Mouse (Mus musculus) G1E (cell line): ENCODE measurements around the gene Tmem37. TPM values are rescaled to one million over a fixed set of nuclear protein-coding genes. Genes with fewer than 3 reads are reported as not detected.
"Not testable (repeated sequence)": the region's sequence is repeated elsewhere in the genome, so short reads cannot be mapped to it uniquely, and the experiment has no call there.

Source experiments
- ATAC-seq: 2 replicates; pipeline ENCODE4 v1.8.0; 2016; ENCODE audit warnings: mild to moderate bottlenecking; ENCODE audit not compliant: insufficient number of reproducible peaks, poor library complexity, low FRiP score, severe bottlenecking; ENCODE audit errors: extremely low read depth
- DNase-seq: peaks from one replicate; pipeline ENCODE4 v3.0.0; 2012; ENCODE audit warnings: low spot score
- H3K27me3 ChIP-seq: 2 replicates; pipeline ENCODE4 v1.6.1; 2012; ENCODE audit warnings: mild to moderate bottlenecking, low read length, inconsistent platforms; ENCODE audit not compliant: insufficient read depth
- H3K36me3 ChIP-seq: replicated peaks from 2 replicates; pipeline ENCODE3; 2012; ENCODE audit warnings: mild to moderate bottlenecking, inconsistent platforms
- H3K4me1 ChIP-seq: 2 replicates; pipeline ENCODE4 v1.6.1; 2012; ENCODE audit warnings: low read depth, low read length, inconsistent platforms, mixed read lengths; ENCODE audit not compliant: insufficient read depth
- H3K4me3 ChIP-seq: 2 replicates; pipeline ENCODE4 v1.5.1; 2012; ENCODE audit warnings: low read depth, mild to moderate bottlenecking, inconsistent platforms, low read length, moderate library complexity, mixed read lengths
- H3K9me3 ChIP-seq: replicated peaks from 2 replicates; pipeline ENCODE4 v1.6.1; 2012; ENCODE audit warnings: inconsistent platforms
- CTCF ChIP-seq: IDR thresholded peaks from 2 replicates; pipeline ENCODE4 v1.5.1; 2012; ENCODE audit warnings: low read depth, low read length, inconsistent platforms, mixed read lengths
- GATA1 ChIP-seq: IDR thresholded peaks from 2 replicates; pipeline ENCODE4 v1.6.1; 2012; ENCODE audit warnings: borderline replicate concordance, low read length, inconsistent platforms, mixed read lengths
- GATA2 ChIP-seq: IDR thresholded peaks from 2 replicates; pipeline ENCODE4 v1.6.1; 2012; ENCODE audit warnings: low read depth, low read length, inconsistent platforms, borderline replicate concordance
- POLR2AphosphoS5 ChIP-seq: IDR thresholded peaks from 2 replicates; pipeline ENCODE4 v1.6.1; 2012; ENCODE audit warnings: low read depth, low read length, inconsistent platforms; ENCODE audit not compliant: insufficient replicate concordance
- TAL1 ChIP-seq: conservative IDR thresholded peaks from 2 replicates; pipeline ENCODE4 v1.6.1; 2012; ENCODE audit warnings: low read depth, low read length, inconsistent platforms, mixed read lengths
- polyA plus RNA-seq: library from polyadenylated mRNA; stranded (reverse); fragments of >175 nt; gene quantifications from 2 replicates; pipeline ENCODE4 v1.2.3, GENCODE M21; 2012
- total RNA-seq, 2 experiments: library from RNA; stranded (forward) in 1 of 2; stranded (reverse) in 1 of 2; fragments of 200-1000 nt in 1 of 2; fragments of >200 nt in 1 of 2; fragmentation: Nextera tagmentation in 1 of 2; gene quantifications; 2 replicates each; pipeline ENCODE4 v1.2.3; 2014 to 2017

The Tmem37 gene
- total and polyA plus RNA-seq, 3 experiments = 0.22 TPM; not detected in 2

DNA sequence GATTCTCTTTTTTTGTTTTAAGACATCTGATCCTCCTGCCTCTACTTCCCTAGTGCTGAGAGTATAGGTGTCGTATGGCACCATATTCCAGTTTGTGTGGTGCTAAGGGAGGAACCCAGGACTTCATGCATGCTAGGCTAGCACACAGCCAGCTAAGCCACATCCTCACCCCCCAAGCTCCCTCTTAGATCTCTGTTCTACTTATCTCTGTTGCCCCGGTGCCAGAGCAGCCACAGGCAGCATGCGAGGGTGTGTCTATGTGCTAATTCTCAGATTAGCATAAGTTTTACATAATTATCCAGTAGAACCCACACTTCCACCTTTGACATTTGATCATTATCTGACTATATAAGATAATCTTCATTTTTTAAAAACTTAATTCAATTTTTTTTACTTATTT is 21.0 kb upstream of the Tmem37 start:
- Histone ChIP-seq H3K4me3 (no peak overlapping the region), H3K27me3 (no peaks in the 10 kb centered on the region), H3K9me3 (no peaks in the 10 kb centered on the region), H3K4me1 (no peaks in the 10 kb centered on the region), H3K36me3 (no peaks in the 10 kb centered on the region)
- TF ChIP-seq POLR2AphosphoS5 = no peak
- TF ChIP-seq TAL1 = no peak
- no peak for TF ChIP-seq GATA2
- no peak for TF ChIP-seq CTCF
- ATAC-seq = no peak
- DNase-seq = no peak

DNA sequence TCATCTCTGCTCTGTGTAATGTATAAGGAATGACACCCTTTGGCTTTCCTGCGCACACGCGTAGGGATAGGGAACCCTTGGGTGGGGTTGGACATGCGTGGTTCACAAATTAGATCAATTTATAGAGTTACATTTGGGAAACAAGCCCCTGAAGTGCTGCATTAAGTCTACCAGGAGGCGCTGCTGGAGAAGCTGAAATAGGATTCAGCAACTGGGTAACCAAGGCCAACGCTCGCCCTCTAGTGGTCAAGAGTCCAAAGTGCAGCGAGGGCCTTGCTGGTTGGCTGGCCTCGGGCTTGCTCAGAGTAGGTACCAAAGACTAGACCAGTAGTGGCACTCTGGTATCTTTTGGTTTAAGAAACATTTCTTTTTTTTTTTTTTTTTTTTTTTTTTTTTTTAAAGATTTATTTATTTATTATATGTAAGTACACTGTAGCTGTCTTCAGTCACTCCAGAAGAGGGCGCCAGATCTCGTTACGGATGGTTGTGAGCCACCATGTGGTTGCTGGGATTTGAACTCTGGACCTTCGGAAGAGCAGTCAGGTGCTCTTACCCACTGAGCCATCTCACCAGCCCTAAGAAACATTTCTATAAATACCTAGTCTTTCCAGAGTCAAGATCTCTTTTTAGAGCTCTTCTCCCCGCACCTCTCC is 19.7 kb upstream of the Tmem37 start:
- H3K27me3 ChIP-seq, H3K4me1 ChIP-seq, H3K36me3 ChIP-seq, H3K9me3 ChIP-seq, H3K4me3 ChIP-seq: not testable (repeated sequence)
- peak; percentile 99 for TF ChIP-seq CTCF
- DNase-seq (peak; percentile 77), ATAC-seq (peak; percentile 68)

DNA sequence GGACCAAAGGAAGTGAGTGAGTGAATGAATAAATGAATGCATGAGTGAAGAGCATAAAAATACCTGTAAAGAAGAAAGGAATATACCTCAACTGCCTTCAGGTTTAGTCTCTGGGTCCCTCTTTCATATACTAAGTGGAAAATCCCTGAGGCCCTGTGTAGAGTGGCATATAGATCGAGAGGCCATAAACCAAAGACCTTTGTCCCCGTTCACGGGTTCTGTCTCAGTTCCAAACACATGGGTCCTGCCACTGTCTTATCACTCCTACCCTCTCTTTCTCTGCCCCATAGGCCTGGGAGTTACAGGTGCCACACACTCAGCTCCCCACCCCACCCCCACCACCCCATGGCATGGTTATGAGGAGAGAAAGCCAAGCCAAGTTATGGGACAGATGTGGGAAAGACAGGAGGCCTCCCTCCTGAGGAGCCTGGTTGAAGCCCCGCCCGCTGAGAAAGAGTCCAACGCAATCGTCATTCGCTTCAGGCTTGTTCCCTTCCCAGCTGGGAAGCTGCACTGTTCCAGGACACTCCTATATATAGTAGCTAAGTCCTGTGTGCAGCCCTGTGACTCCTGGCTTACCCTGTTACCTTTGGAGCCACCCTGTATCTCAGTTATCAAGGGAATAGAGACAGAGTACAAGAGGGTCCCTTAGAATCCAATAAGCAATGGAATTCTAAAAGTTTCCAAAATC is 17.2 kb upstream of the Tmem37 start:
- H3K4me3 ChIP-seq = no peak overlapping the region
- no peaks in the 10 kb centered on the region for H3K27me3 ChIP-seq
- DNase-seq = no peak
- H3K9me3 ChIP-seq = no peaks in the 10 kb centered on the region
- no peak for ATAC-seq
- H3K4me1 ChIP-seq = no peaks in the 10 kb centered on the region
- no peak for TF ChIP-seq GATA1
- no peak for TF ChIP-seq CTCF
- no peak for TF ChIP-seq GATA2
- no peak for TF ChIP-seq POLR2AphosphoS5
- no peak for TF ChIP-seq TAL1
- no peaks in the 10 kb centered on the region for H3K36me3 ChIP-seq

DNA sequence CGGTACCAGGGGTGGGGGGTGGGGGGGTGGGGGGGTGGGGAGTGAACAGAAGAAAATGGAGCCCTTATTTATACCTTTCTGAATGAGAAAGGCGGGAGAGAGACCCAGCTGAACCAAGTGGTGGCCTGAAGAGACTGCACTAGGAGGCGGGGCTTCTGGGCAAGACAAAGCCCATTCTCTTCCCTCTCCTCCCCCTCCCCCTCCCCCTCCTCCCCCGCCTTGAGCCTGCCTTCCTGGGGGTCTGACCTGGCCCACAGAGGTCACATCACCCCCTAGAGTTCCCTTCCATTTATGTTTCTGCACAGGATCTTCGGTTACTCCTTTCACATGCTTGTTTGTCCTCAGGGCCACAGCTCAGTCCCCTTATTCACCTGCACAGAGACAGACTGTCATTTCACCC is 15.3 kb upstream of the Tmem37 start:
- H3K4me3 ChIP-seq = no peak overlapping the region
- no peaks in the 10 kb centered on the region for H3K4me1 ChIP-seq
- H3K36me3 ChIP-seq = no peaks in the 10 kb centered on the region
- TF ChIP-seq POLR2AphosphoS5 = no peak
- no peak for TF ChIP-seq CTCF
- TF ChIP-seq TAL1 = no peak
- TF ChIP-seq GATA2 = no peak
- TF ChIP-seq GATA1 = no peak
- H3K27me3 ChIP-seq = peaks cover under 1% of the 10 kb centered on the region; the same call in 1 of the 2 replicates
- H3K9me3 ChIP-seq = no peaks in the 10 kb centered on the region
- DNase-seq (no peak), ATAC-seq (no peak)

GRCm38 (mm10) chr1:120086644-120087043 is 12.8 kb upstream of the Tmem37 start:
- Histone ChIP-seq H3K36me3 (no peaks in the 10 kb centered on the region), H3K4me1 (no peaks in the 10 kb centered on the region), H3K27me3 (peaks cover 4% of the 10 kb centered on the region; the same call in 1 of the 2 replicates)

DNA sequence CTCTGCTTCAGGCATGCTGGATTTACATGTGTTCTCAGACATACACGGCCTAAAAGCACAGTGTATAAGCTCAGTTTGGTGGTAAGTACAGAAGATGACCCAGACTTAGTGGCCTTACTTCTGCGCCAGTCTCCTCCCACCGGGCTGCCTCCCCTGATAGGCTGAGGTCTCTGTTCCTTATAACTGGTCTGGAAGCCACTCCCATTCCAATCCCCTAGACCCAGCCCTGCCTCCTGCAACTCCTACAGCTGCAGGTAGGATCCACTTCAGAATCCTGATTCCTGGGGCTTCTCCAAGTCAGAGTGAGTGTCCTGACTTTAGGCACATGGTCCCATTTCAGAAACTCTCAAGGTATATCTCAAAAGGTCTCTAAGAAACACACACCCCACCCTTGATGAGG is 11.8 kb upstream of the Tmem37 start:
- no peaks in the 10 kb centered on the region for H3K36me3 ChIP-seq
- H3K9me3 ChIP-seq = no peaks in the 10 kb centered on the region
- ATAC-seq = no peak
- H3K4me1 ChIP-seq = no peaks in the 10 kb centered on the region
- TF ChIP-seq GATA2 = no peak
- TF ChIP-seq POLR2AphosphoS5 = no peak
- no peak for TF ChIP-seq TAL1
- no peak for TF ChIP-seq GATA1
- no peak for TF ChIP-seq CTCF
- H3K4me3 ChIP-seq = no peak overlapping the region
- peaks cover 4% of the 10 kb centered on the region; the same call in 1 of the 2 replicates for H3K27me3 ChIP-seq
- no peak for DNase-seq

More at GRCm38 (mm10) chr1:120086644-120087043, 12.8 kb upstream of the Tmem37 start:
- TF ChIP-seq TAL1 (no peak), CTCF (no peak), POLR2AphosphoS5 (no peak), GATA2 (no peak), GATA1 (no peak)
- no peaks in the 10 kb centered on the region for H3K9me3 ChIP-seq
- DNase-seq (no peak), ATAC-seq (no peak)
- no peak overlapping the region for H3K4me3 ChIP-seq

GRCm38 (mm10) chr1:120083921-120084517 is 10.1 kb upstream of the Tmem37 start:
- Histone ChIP-seq H3K4me1 (no peaks in the 10 kb centered on the region), H3K9me3 (no peaks in the 10 kb centered on the region), H3K4me3 (no peak overlapping the region), H3K36me3 (no peaks in the 10 kb centered on the region), H3K27me3 (peaks cover 4% of the 10 kb centered on the region; the same call in 1 of the 2 replicates)
- DNase-seq (no peak), ATAC-seq (no peak)
- no peak for TF ChIP-seq GATA1
- TF ChIP-seq CTCF = no peak
- no peak for TF ChIP-seq POLR2AphosphoS5
- TF ChIP-seq GATA2 = no peak
- no peak for TF ChIP-seq TAL1
